ENCODE assay signal across 8 mouse cellular contexts in the genomic region with DNA sequence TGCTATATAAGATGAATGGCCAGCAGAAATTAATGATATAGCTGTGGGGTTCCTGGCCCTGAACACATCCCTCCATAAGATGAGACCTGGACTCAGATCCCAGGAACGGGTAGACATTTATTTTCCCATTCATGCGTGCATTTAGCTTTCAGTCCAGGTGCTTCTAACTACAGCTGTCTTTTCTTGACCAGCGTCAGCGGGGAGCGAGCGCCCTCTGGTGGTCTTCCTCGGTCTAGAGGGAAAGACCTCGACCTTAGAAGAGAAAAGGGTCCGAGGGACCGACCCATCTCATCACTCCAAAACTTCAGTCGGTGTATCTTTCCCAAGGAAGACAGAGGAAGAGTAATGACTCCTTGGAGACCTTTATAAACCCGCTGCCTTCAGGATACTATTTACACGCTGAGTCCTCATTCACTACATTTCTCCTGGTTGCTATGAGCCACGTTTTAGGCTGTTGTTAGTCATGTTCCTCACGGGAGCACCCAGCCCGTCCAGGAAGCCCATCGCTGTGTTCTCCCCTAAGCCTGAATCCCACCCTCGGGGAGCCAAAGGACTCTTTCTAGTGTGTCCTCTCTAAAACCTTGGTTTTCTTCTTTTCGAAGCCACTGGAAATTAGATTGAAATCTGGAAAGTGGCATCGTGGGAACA. TPM values are rescaled to one million over a fixed set of nuclear protein-coding genes. Genes with fewer than 3 reads are reported as not detected.
A peak's percentile ranks its signal among the peaks of the same experiment; 100 is the strongest.
DNase-seq lines count a peak whose midpoint lies in the region; ATAC-seq and TF ChIP-seq lines count a peak whose summit lies in the region.

No protein-coding gene starts in this region.

- no peak for TF ChIP-seq EP300 in heart, postnatal 0 days (IDR thresholded peaks at IDR 0.05; ENCODE audit: low read depth)

- H3K36me3 ChIP-seq in E14TG2a.4 (ENCODE audit: insufficient read depth, low read length) = no peaks in the 10 kb centered on the region
- no peaks in the 10 kb centered on the region for H3K36me3 ChIP-seq in forebrain, embryonic 12.5 days (replicated peaks)
- no peaks in the 10 kb centered on the region for H3K36me3 ChIP-seq in heart, postnatal 0 days (replicated peaks; ENCODE audit: control insufficient read depth, insufficient read depth, low read length)
- H3K36me3 ChIP-seq in neural tube, embryonic 15.5 days = no peaks in the 10 kb centered on the region

- H3K4me1 ChIP-seq in E14TG2a.4 (replicated peaks; ENCODE audit: low read depth, low read length) = 0 out of 2 replicates have a peak, but pooled peaks cover 6% of the 10 kb centered on the region
- no peaks in the 10 kb centered on the region for H3K4me1 ChIP-seq in forebrain, embryonic 12.5 days
- peaks cover 6% of the 10 kb centered on the region; the same call in 1 of the 2 replicates for H3K4me1 ChIP-seq in heart, postnatal 0 days (ENCODE audit: control insufficient read depth, insufficient read depth)
- H3K4me1 ChIP-seq in neural tube, embryonic 15.5 days = 0 out of 2 replicates have a peak, but pooled peaks cover 6% of the 10 kb centered on the region

- no peak overlapping the region for H3K27ac ChIP-seq in forebrain, embryonic 12.5 days
- no peak overlapping the region for H3K27ac ChIP-seq in heart, postnatal 0 days (ENCODE audit: low read depth)
- H3K27ac ChIP-seq in neural tube, embryonic 15.5 days (replicated peaks) = no peak overlapping the region

- H3K4me3 ChIP-seq in E14TG2a.4 (replicated peaks; ENCODE audit: low read length) = no peak overlapping the region
- no peak overlapping the region for H3K4me3 ChIP-seq in forebrain, embryonic 12.5 days (replicated peaks)
- peak overlapping the region; percentile 16; the same call in 1 of the 2 replicates for H3K4me3 ChIP-seq in heart, postnatal 0 days (ENCODE audit: low read depth, low read length)
- H3K4me3 ChIP-seq in neural tube, embryonic 15.5 days (replicated peaks) = no peak overlapping the region

- H3K9ac ChIP-seq in forebrain, embryonic 12.5 days = no peak overlapping the region
- H3K9ac ChIP-seq in heart, postnatal 0 days (replicated peaks; ENCODE audit: low read depth, low read length) = no peak overlapping the region
- H3K9ac ChIP-seq in neural tube, embryonic 15.5 days (replicated peaks) = no peak overlapping the region

- no peaks in the 10 kb centered on the region for H3K9me3 ChIP-seq in E14TG2a.4 (ENCODE audit: low read length)
- H3K9me3 ChIP-seq in forebrain, embryonic 12.5 days = no peaks in the 10 kb centered on the region
- H3K9me3 ChIP-seq in heart, postnatal 0 days (replicated peaks; ENCODE audit: control insufficient read depth, low read length) = no peaks in the 10 kb centered on the region
- no peaks in the 10 kb centered on the region for H3K9me3 ChIP-seq in neural tube, embryonic 15.5 days (replicated peaks)

- peak; percentile 77 for DNase-seq in c-Kit-positive CD71-positive TER-119-positive erythroid progenitor cells, embryonic 14.5 days (ENCODE audit: low spot score)
- peak; percentile 60 for DNase-seq in heart, postnatal 0 days (ENCODE audit: low spot score)
- peak; percentile 56 to 92 for DNase-seq in kidney, postnatal 36 days
- DNase-seq in lung, adult 18-20 months = peak; percentile 57 to 63
- DNase-seq in testis, postnatal 14 days (ENCODE audit: low spot score) = peak; percentile 82

- H3K27me3 ChIP-seq in E14TG2a.4 (ENCODE audit: insufficient read depth, low read length) = peaks cover 28% of the 10 kb centered on the region
- H3K27me3 ChIP-seq in forebrain, embryonic 12.5 days = no peaks in the 10 kb centered on the region
- 0 out of 2 replicates have a peak, but pooled peaks cover 7% of the 10 kb centered on the region for H3K27me3 ChIP-seq in heart, postnatal 0 days (ENCODE audit: control insufficient read depth, insufficient read depth, low read length)
- H3K27me3 ChIP-seq in neural tube, embryonic 15.5 days (replicated peaks) = no peaks in the 10 kb centered on the region

- 0 out of 2 replicates have a peak, but pooled peaks have one; percentile 30 for ATAC-seq in forebrain, embryonic 12.5 days (ENCODE audit: low FRiP score)
- ATAC-seq in heart, postnatal 0 days (ENCODE audit: insufficient read depth, low read depth) = 0 out of 2 replicates have a peak, but pooled peaks have one; percentile 39
- ATAC-seq in neural tube, embryonic 15.5 days (ENCODE audit: low FRiP score) = peak; percentile 59; the same call in 1 of the 2 replicates

- peak; percentile 86 for TF ChIP-seq CTCF in E14TG2a.4 (conservative IDR thresholded peaks at IDR 0.05; ENCODE audit: low read length)
- peak; percentile 89 for TF ChIP-seq CTCF in heart, postnatal 0 days (IDR thresholded peaks at IDR 0.05; ENCODE audit: low read depth)

- peak overlapping the region; percentile 27 for H3K4me2 ChIP-seq in forebrain, embryonic 12.5 days
- H3K4me2 ChIP-seq in heart, postnatal 0 days (ENCODE audit: low read depth, low read length) = peak overlapping the region; percentile 49
- peak overlapping the region; percentile 49 for H3K4me2 ChIP-seq in neural tube, embryonic 15.5 days

- 23% methylated on average over 20 of the region's 20 CpGs for WGBS in forebrain, embryonic 12.5 days
- WGBS in heart, postnatal 0 days = 9% methylated on average over 20 of the region's 20 CpGs
- WGBS in neural tube, embryonic 15.5 days = 17% methylated on average over 19 of the region's 20 CpGs

RNA-seq across cellular contexts. Expression of a gene that starts 12.9 kb away (rescaled TPM):
- polyA plus RNA-seq in forebrain, embryonic 12.5 days (2016; fragmentation: Nextera tagmentation; extraction: Ambion mirVana) = 42.1 and 44.3 TPM in 2 replicates
- 7.7 and 14.3 TPM in 2 replicates for total RNA-seq in heart, postnatal 0 days (2014; rRNA removed; ENCODE audit: low replicate concordance)
- 7.0 TPM in 2 replicates for polyA plus RNA-seq in heart, postnatal 0 days (2015; fragmentation: Nextera tagmentation; extraction: Ambion mirVana)
- 10.4 and 15.2 TPM in 2 replicates for polyA plus RNA-seq in neural tube, embryonic 15.5 days (2015; fragmentation: Nextera tagmentation; extraction: Ambion mirVana)

RNA-seq across cellular contexts. Expression of a gene that starts 13.1 kb away (rescaled TPM):
- 0.61 and 0.91 TPM in 2 replicates for polyA plus RNA-seq in forebrain, embryonic 12.5 days (2016; fragmentation: Nextera tagmentation; extraction: Ambion mirVana)
- total RNA-seq in heart, postnatal 0 days (2014; rRNA removed; ENCODE audit: low replicate concordance) = 8.4 TPM in 1 of 2 replicates, not detected in the other
- 0.89 and 1.2 TPM in 2 replicates for polyA plus RNA-seq in heart, postnatal 0 days (2015; fragmentation: Nextera tagmentation; extraction: Ambion mirVana)
- 1.3 TPM in 2 replicates for polyA plus RNA-seq in neural tube, embryonic 15.5 days (2015; fragmentation: Nextera tagmentation; extraction: Ambion mirVana)

RNA-seq across cellular contexts. Expression of a gene that starts 30.0 kb away (rescaled TPM):
- polyA plus RNA-seq in forebrain, embryonic 12.5 days (2016; fragmentation: Nextera tagmentation; extraction: Ambion mirVana) = 82.0 and 89.8 TPM in 2 replicates
- total RNA-seq in heart, postnatal 0 days (2014; rRNA removed; ENCODE audit: low replicate concordance) = 30.4 and 37.3 TPM in 2 replicates
- 42.2 and 48.2 TPM in 2 replicates for polyA plus RNA-seq in heart, postnatal 0 days (2015; fragmentation: Nextera tagmentation; extraction: Ambion mirVana)
- 68.3 and 73.2 TPM in 2 replicates for polyA plus RNA-seq in neural tube, embryonic 15.5 days (2015; fragmentation: Nextera tagmentation; extraction: Ambion mirVana)

RNA-seq across cellular contexts. Expression of a gene that starts 50.4 kb away (rescaled TPM):
- not detected in 2 replicates for polyA plus RNA-seq in forebrain, embryonic 12.5 days (2016; fragmentation: Nextera tagmentation; extraction: Ambion mirVana)
- total RNA-seq in heart, postnatal 0 days (2014; rRNA removed; ENCODE audit: low replicate concordance) = not detected in 2 replicates
- not detected in 2 replicates for polyA plus RNA-seq in heart, postnatal 0 days (2015; fragmentation: Nextera tagmentation; extraction: Ambion mirVana)
- polyA plus RNA-seq in neural tube, embryonic 15.5 days (2015; fragmentation: Nextera tagmentation; extraction: Ambion mirVana) = 0.20 TPM in 1 of 2 replicates, not detected in the other
